Mouse (Mus musculus) hindbrain, embryonic 14.5 days (tissue): Measurements from ENCODE around the gene Has3. TPM values are rescaled to one million over a fixed set of nuclear protein-coding genes. Genes with fewer than 3 reads are reported as not detected.
"Not testable (repeated sequence)": the region's sequence is repeated elsewhere in the genome, so short reads cannot be mapped to it uniquely, and the experiment has no call there.

Source experiments
- ATAC-seq: fragments of 200-750 bp; cut with Nextera tagmentation; 2 replicates; pipeline ENCODE4 v1.8.0; 2017; ENCODE audit warnings: moderate number of reproducible peaks, mild to moderate bottlenecking, moderate TSS enrichment, moderate library complexity; ENCODE audit not compliant: low FRiP score
- DNase-seq: peaks from one replicate; pipeline ENCODE4 v3.0.0-alpha.2; 2015; ENCODE audit warnings: low spot score
- H3K27ac ChIP-seq: fragments of 300-500 bp; sonication (generic); 2 replicates; pipeline ENCODE4 v1.5.1; 2014; ENCODE audit warnings: mild to moderate bottlenecking, moderate library complexity
- H3K27me3 ChIP-seq: fragments of 300-500 bp; sonication (generic); 2 replicates; pipeline ENCODE4 v1.6.1; 2014; ENCODE audit warnings: mild to moderate bottlenecking, low read length, mixed read lengths; ENCODE audit not compliant: control insufficient read depth, insufficient read depth
- H3K36me3 ChIP-seq: fragments of 300-500 bp; sonication (generic); replicated peaks from 2 replicates; pipeline ENCODE4 v1.6.1; 2014; ENCODE audit not compliant: control insufficient read depth, insufficient read depth
- H3K4me1 ChIP-seq: fragments of 300-500 bp; sonication (generic); replicated peaks from 2 replicates; pipeline ENCODE4 v1.6.1; 2014; ENCODE audit warnings: antibody characterized with exemption, low read length, mixed read lengths; ENCODE audit not compliant: control insufficient read depth, insufficient read depth
- H3K4me2 ChIP-seq: fragments of 300-500 bp; sonication (generic); replicated peaks from 2 replicates; pipeline ENCODE4 v1.6.1; 2014; ENCODE audit warnings: mild to moderate bottlenecking, moderate library complexity
- H3K4me3 ChIP-seq: fragments of 300-500 bp; sonication (generic); replicated peaks from 2 replicates; pipeline ENCODE4 v1.5.1; 2014; ENCODE audit warnings: mild to moderate bottlenecking, low read length
- H3K9ac ChIP-seq: fragments of 300-500 bp; sonication (generic); 2 replicates; pipeline ENCODE4 v1.6.1; 2014
- H3K9me3 ChIP-seq: fragments of 300-500 bp; sonication (generic); 2 replicates; pipeline ENCODE4 v1.6.1; 2016; ENCODE audit warnings: low read length; ENCODE audit not compliant: control insufficient read depth
- WGBS: fragments of 180-500 bp; shearing (Covaris S2); extraction: QIAGEN DNeasy Blood & Tissue Kit; methylation state at CpG from one replicate; pipeline ENCODE4 v1.1.7; 2014; 5-methylcytosine and 5-hydroxymethylcytosine counted together
- polyA plus RNA-seq: library from polyadenylated mRNA; unstranded; fragments of >200 nt; fragmentation: Nextera tagmentation; extraction: Ambion mirVana; gene quantifications from 2 replicates; pipeline ENCODE4 v1.2.1, GENCODE M21; 2014

Gene Has3
- polyA plus RNA-seq, 1 experiment from 2014 or later = 1.7 TPM

- H3K27ac ChIP-seq, H3K9ac ChIP-seq, H3K9me3 ChIP-seq, H3K4me1 ChIP-seq, H3K4me3 ChIP-seq, ATAC-seq, H3K4me2 ChIP-seq, DNase-seq, H3K27me3 ChIP-seq: not testable (repeated sequence)
- 92% methylated on average over 11 of the region's 11 CpGs for WGBS
- peaks cover 70% of the 10 kb centered on the region for H3K36me3 ChIP-seq
Observed at GRCm38 (mm10) chr8:106884094-106884493, 14.1 kb downstream of the Has3 start.

- not testable (repeated sequence) for H3K4me1 ChIP-seq, H3K4me2 ChIP-seq, H3K27me3 ChIP-seq, DNase-seq, ATAC-seq, H3K9ac ChIP-seq, H3K27ac ChIP-seq, H3K9me3 ChIP-seq, H3K4me3 ChIP-seq
- 95% methylated on average over 4 of the region's 4 CpGs for WGBS
- H3K36me3 ChIP-seq = peaks cover 62% of the 10 kb centered on the region
Observed at GRCm38 (mm10) chr8:106884826-106885400, 14.9 kb downstream of the Has3 start.

GRCm38 (mm10) chr8:106887336-106888189 is 17.5 kb downstream of the Has3 start:
- Histone ChIP-seq H3K27ac (no peak overlapping the region), H3K9ac (no peak overlapping the region), H3K36me3 (peaks cover 45% of the 10 kb centered on the region), H3K4me2 (no peak overlapping the region), H3K4me1 (peaks cover 10% of the 10 kb centered on the region), H3K9me3 (no peaks in the 10 kb centered on the region), H3K4me3 (no peak overlapping the region), H3K27me3 (no peaks in the 10 kb centered on the region)
- ATAC-seq (peak; percentile 65; the same call in 1 of the 2 replicates), DNase-seq (peak; percentile 92)
- WGBS = 51% methylated on average over 5 of the region's 5 CpGs

- peaks cover 33% of the 10 kb centered on the region for H3K36me3 ChIP-seq
- H3K4me3 ChIP-seq = no peak overlapping the region
- ATAC-seq (no peak), DNase-seq (no peak)
- no peaks in the 10 kb centered on the region for H3K9me3 ChIP-seq
- H3K27me3 ChIP-seq = no peaks in the 10 kb centered on the region
- no peak overlapping the region for H3K27ac ChIP-seq
- H3K9ac ChIP-seq = no peak overlapping the region
- H3K4me2 ChIP-seq = no peak overlapping the region
- WGBS = 97% methylated on average over 3 of the region's 3 CpGs
- peaks cover 10% of the 10 kb centered on the region for H3K4me1 ChIP-seq
Observed at GRCm38 (mm10) chr8:106888803-106889202, 18.8 kb downstream of the Has3 start.

GRCm38 (mm10) chr8:106892210-106892805 is 22.3 kb downstream of the Has3 start:
- Histone ChIP-seq H3K9me3 (no peaks in the 10 kb centered on the region), H3K4me1 (peaks cover 19% of the 10 kb centered on the region), H3K27ac (peak overlapping the region; percentile 96), H3K4me3 (peak overlapping the region; percentile 95), H3K36me3 (peaks cover 23% of the 10 kb centered on the region), H3K9ac (peak overlapping the region; percentile 93), H3K4me2 (peak overlapping the region; percentile 84), H3K27me3 (no peaks in the 10 kb centered on the region)
- no peak for ATAC-seq
- WGBS = under 1% methylated on average over 15 of the region's 15 CpGs
- no peak for DNase-seq

GRCm38 (mm10) chr8:106892806-106893451 is 22.9 kb downstream of the Has3 start:
- H3K4me2 ChIP-seq = peak overlapping the region; percentile 84
- H3K9ac ChIP-seq = peak overlapping the region; percentile 93
- H3K36me3 ChIP-seq = peaks cover 29% of the 10 kb centered on the region
- H3K9me3 ChIP-seq = no peaks in the 10 kb centered on the region
- WGBS = under 1% methylated on average over 48 of the region's 57 CpGs
- DNase-seq (peak; percentile 42), ATAC-seq (peak; percentile 87)
- H3K27ac ChIP-seq = peak overlapping the region; percentile 96
- no peaks in the 10 kb centered on the region for H3K27me3 ChIP-seq
- H3K4me3 ChIP-seq = peak overlapping the region; percentile 95
- H3K4me1 ChIP-seq = peaks cover 19% of the 10 kb centered on the region

- H3K9ac ChIP-seq = peak within 1 kb of the TSS; percentile 93
- under 1% methylated on average over 63 of the region's 63 CpGs for WGBS
- no peaks in the 10 kb centered on the region for H3K27me3 ChIP-seq
- no peaks in the 10 kb centered on the region for H3K9me3 ChIP-seq
- H3K4me2 ChIP-seq = peak within 1 kb of the TSS; percentile 84
- H3K27ac ChIP-seq = peak within 1 kb of the TSS; percentile 96
- peaks cover 19% of the 10 kb centered on the region for H3K4me1 ChIP-seq
- DNase-seq (peak; percentile 89), ATAC-seq (peak; percentile 94)
- peak within 1 kb of the TSS; percentile 95 for H3K4me3 ChIP-seq
- peaks cover 36% of the 10 kb centered on the region for H3K36me3 ChIP-seq
Observed at GRCm38 (mm10) chr8:106893481-106894156, 23.6 kb downstream of the Has3 start, which contains the start of gene Utp4. Gene Utp4 (plus strand): TSS chr8:106893636.

- Histone ChIP-seq H3K4me3 (no peak overlapping the region), H3K9me3 (no peaks in the 10 kb centered on the region), H3K27ac (no peak overlapping the region), H3K36me3 (peaks cover 93% of the 10 kb centered on the region), H3K4me2 (no peak overlapping the region), H3K9ac (no peak overlapping the region), H3K4me1 (peaks cover 3% of the 10 kb centered on the region), H3K27me3 (no peaks in the 10 kb centered on the region)
- no peak for ATAC-seq
- 93% methylated on average over 5 of the region's 5 CpGs for WGBS
- no peak for DNase-seq
Observed at GRCm38 (mm10) chr8:106899473-106899872, 29.4 kb downstream of the Has3 start.
